Mouse (Mus musculus): ENCODE results near the gene Fam83f. TPM values are rescaled to one million over a fixed set of nuclear protein-coding genes. Genes with fewer than 3 reads are reported as not detected.

Fam83f gene
- polyA plus RNA-seq, 1 experiment from 2014 or later = 0.60 TPM

DNA sequence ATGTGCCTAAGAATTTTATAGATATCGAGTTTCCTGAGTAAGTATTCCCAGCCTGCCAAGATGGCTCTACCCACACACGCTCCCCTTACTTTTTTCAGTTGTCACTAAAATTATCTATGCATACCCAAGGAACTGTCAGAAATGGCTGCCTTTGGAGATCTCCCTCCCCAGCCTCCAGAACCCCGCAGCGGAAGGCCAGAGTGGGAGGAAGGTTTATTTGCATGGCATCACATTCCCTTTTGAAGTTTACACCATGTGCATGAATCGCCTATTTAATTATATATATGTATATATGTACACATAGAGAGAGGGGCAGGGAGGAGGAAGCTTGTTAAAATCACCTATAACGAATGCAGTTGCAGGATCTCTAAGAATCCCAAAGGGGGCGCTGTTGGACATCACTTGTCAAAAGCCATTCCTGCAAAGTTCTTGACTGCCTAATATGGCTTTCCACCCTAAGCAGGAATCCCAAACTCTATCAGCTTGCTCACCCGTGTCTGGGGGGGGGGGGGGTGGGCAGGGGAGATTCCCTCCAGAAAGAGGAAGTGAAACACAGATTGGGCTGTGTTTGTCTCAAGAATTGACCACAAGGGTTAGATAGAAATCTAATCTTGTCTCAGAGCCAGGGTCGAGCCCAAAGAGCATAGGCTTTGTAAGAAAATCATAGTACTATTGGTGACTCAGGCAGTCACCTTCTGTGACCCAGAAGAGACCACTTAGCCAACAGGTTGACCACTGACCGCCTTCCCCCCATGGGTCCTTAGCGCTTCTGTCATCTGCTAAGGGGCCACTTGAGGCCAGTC lies 37.1 kb upstream of the Fam83f start:
- Histone ChIP-seq H3K4me1 (ENCODE audit: control insufficient read depth, insufficient read depth, low read length) (no peaks in the 10 kb centered on the region), H3K36me3 (ENCODE audit: control insufficient read depth, insufficient read depth, low read length) (no peaks in the 10 kb centered on the region), H3K27ac (replicated peaks; ENCODE audit: low read depth, low read length) (no peak overlapping the region), H3K4me3 (ENCODE audit: low read depth, low read length) (no peak overlapping the region), H3K4me2 (ENCODE audit: low read depth, severe bottlenecking) (no peak overlapping the region), H3K9me3 (ENCODE audit: control insufficient read depth, low read length) (no peaks in the 10 kb centered on the region), H3K9ac (ENCODE audit: low read length) (no peak overlapping the region), H3K27me3 (ENCODE audit: control insufficient read depth, insufficient read depth, low read length) (no peaks in the 10 kb centered on the region)
- 60% methylated on average over 11 of the region's 11 CpGs for WGBS
- DNase-seq (ENCODE audit: low spot score) = no peak
- no peak for ATAC-seq (ENCODE audit: insufficient number of reproducible peaks, low FRiP score, low TSS enrichment, low read depth)

DNA sequence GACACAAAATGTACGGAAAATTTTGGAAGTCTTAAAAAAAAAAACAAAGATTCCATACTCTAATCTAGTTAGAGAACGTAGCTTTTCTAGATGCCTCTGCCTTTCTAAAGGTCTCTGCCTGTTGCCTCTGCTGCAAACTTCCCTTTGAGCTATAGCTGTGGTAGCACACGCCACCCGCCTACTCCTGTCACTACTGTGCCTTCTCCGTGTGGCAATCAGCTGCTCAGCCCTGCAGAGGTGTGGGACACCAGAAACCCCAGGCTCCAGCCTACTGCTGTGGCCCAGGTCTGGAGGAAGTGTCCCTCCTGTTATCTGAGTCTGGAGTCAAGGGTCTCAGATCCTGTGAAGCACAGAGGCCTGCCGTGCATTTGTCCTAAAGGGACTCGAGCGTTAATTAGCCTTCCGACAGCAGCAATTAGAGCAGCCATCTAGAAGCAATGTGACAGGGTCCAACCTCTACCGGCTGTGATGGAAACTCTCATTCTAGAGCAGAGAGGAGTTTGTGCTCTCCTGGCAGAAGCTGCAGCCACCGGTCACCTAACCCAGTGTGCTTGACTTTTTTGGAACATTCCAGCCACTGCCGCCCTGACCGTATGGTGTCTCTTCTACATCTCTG lies 34.8 kb upstream of the Fam83f start:
- no peaks in the 10 kb centered on the region for H3K9me3 ChIP-seq (ENCODE audit: control insufficient read depth, low read length)
- ATAC-seq (ENCODE audit: insufficient number of reproducible peaks, low FRiP score, low TSS enrichment, low read depth) = no peak
- no peak overlapping the region for H3K4me3 ChIP-seq (ENCODE audit: low read depth, low read length)
- 40% methylated on average over 13 of the region's 13 CpGs for WGBS
- no peak overlapping the region for H3K27ac ChIP-seq (replicated peaks; ENCODE audit: low read depth, low read length)
- no peaks in the 10 kb centered on the region for H3K36me3 ChIP-seq (ENCODE audit: control insufficient read depth, insufficient read depth, low read length)
- H3K9ac ChIP-seq (ENCODE audit: low read length) = no peak overlapping the region
- no peaks in the 10 kb centered on the region for H3K4me1 ChIP-seq (ENCODE audit: control insufficient read depth, insufficient read depth, low read length)
- DNase-seq (ENCODE audit: low spot score) = no peak
- H3K4me2 ChIP-seq (ENCODE audit: low read depth, severe bottlenecking) = no peak overlapping the region
- no peaks in the 10 kb centered on the region for H3K27me3 ChIP-seq (ENCODE audit: control insufficient read depth, insufficient read depth, low read length)

DNA sequence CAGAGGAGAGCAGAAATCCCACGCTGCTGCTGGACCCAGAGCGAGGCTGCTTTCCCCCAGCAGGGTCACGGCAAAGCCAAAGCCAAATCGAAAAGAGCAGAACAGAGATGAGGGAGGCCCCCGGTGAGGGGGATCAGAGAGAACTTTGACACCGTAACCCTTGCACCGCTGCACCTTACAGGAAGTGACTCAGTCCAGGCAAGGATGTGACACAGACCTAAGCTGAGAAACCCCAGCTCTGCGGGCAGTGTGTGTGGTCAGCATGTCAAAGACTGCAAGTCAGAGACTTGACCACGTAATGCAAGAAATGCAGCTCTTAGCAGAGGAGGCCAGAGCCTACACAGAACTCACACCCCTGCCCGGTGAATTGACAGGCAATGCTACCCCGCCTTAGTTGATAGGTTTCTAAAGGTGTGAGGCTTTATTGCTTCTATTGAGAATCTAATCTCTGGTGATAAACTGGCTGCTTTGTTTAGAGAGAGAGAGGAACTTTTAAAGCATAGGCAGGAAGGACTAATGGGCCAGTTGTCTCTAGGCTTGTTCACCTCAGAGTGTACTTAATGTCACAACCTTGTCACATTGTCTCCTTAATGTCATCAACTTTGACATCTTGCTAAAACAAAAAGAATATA lies 32.5 kb upstream of the Fam83f start:
- H3K4me3 ChIP-seq (ENCODE audit: low read depth, low read length) = no peak overlapping the region
- H3K9me3 ChIP-seq (ENCODE audit: control insufficient read depth, low read length) = no peaks in the 10 kb centered on the region
- no peak overlapping the region for H3K4me2 ChIP-seq (ENCODE audit: low read depth, severe bottlenecking)
- H3K36me3 ChIP-seq (ENCODE audit: control insufficient read depth, insufficient read depth, low read length) = no peaks in the 10 kb centered on the region
- H3K9ac ChIP-seq (ENCODE audit: low read length) = no peak overlapping the region
- H3K27ac ChIP-seq (replicated peaks; ENCODE audit: low read depth, low read length) = no peak overlapping the region
- WGBS = 39% methylated on average over 11 of the region's 11 CpGs
- DNase-seq (ENCODE audit: low spot score) (no peak), ATAC-seq (ENCODE audit: insufficient number of reproducible peaks, low FRiP score, low TSS enrichment, low read depth) (no peak)
- no peaks in the 10 kb centered on the region for H3K27me3 ChIP-seq (ENCODE audit: control insufficient read depth, insufficient read depth, low read length)
- no peaks in the 10 kb centered on the region for H3K4me1 ChIP-seq (ENCODE audit: control insufficient read depth, insufficient read depth, low read length)

DNA sequence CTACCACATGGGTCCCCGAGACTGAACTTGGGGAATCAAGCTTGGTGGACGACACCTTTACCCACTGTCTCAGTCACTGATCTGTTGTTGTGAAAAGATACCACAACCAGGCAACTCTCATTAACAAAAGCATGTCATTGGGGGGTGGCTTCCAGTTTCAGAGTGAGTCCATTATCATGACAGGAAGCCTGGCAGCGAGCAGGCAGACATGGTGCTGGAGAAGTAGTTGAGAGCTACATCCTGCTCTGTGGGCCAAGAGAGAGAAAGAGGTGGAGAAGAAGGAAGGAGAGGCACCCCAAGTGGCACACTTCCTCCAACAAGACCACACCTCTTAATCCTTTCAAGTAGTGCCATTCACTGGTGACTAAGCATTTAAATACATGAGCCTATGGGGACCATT lies 31.8 kb upstream of the Fam83f start:
- 85% methylated on average over 3 of the region's 3 CpGs for WGBS
- no peaks in the 10 kb centered on the region for H3K27me3 ChIP-seq (ENCODE audit: control insufficient read depth, insufficient read depth, low read length)

DNA sequence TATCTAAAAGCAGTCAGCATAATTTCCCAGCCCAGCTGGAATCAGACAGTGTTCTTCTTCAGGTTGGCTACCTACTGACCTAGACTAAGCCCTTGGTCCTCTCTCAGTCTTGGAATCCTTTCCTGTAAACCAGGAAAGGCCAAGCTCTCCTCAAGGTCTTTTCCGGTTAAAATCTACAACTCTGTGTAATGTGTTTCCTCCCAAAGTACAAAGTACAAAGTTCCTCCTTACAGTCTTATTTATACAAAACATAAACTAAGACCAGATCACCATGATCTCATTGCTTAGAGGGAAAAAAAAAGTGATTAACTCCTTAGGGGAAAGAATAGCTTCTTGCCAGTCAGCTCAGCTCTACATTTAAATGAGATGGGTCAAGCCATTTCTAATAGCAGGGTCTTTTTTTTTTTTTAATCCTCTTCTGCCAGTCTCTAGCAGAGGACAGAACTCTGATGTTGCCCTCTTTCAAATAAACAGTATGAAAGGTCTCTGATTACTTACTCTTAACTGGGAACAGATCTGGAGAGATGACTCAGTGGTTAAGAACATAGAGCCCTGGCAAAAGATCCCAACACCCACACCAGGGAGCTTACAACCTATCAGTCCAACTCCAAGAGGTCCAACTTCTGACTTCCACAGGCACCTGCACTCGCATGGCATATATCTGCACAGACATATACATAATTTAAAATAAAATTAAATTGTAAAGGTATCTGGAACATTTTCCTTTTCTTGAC lies 29.8 kb upstream of the Fam83f start:
- 87% methylated on average over 2 of the region's 2 CpGs for WGBS
- Histone ChIP-seq H3K36me3 (ENCODE audit: control insufficient read depth, insufficient read depth, low read length) (no peaks in the 10 kb centered on the region), H3K4me1 (ENCODE audit: control insufficient read depth, insufficient read depth, low read length) (no peaks in the 10 kb centered on the region), H3K27me3 (ENCODE audit: control insufficient read depth, insufficient read depth, low read length) (no peaks in the 10 kb centered on the region), H3K4me2 (ENCODE audit: low read depth, severe bottlenecking) (no peak overlapping the region), H3K27ac (replicated peaks; ENCODE audit: low read depth, low read length) (no peak overlapping the region), H3K4me3 (ENCODE audit: low read depth, low read length) (no peak overlapping the region), H3K9ac (ENCODE audit: low read length) (no peak overlapping the region), H3K9me3 (ENCODE audit: control insufficient read depth, low read length) (no peaks in the 10 kb centered on the region)
- DNase-seq (ENCODE audit: low spot score) = no peak
- no peak for ATAC-seq (ENCODE audit: insufficient number of reproducible peaks, low FRiP score, low TSS enrichment, low read depth)

More for the DNA sequence above, 31.8 kb upstream of the Fam83f start:
- Histone ChIP-seq H3K36me3 (ENCODE audit: control insufficient read depth, insufficient read depth, low read length) (no peaks in the 10 kb centered on the region), H3K9me3 (ENCODE audit: control insufficient read depth, low read length) (no peaks in the 10 kb centered on the region), H3K4me3 (ENCODE audit: low read depth, low read length) (no peak overlapping the region), H3K4me2 (ENCODE audit: low read depth, severe bottlenecking) (no peak overlapping the region), H3K27ac (replicated peaks; ENCODE audit: low read depth, low read length) (no peak overlapping the region), H3K9ac (ENCODE audit: low read length) (no peak overlapping the region), H3K4me1 (ENCODE audit: control insufficient read depth, insufficient read depth, low read length) (no peaks in the 10 kb centered on the region)
- ATAC-seq (ENCODE audit: insufficient number of reproducible peaks, low FRiP score, low TSS enrichment, low read depth) (no peak), DNase-seq (ENCODE audit: low spot score) (no peak)

DNA sequence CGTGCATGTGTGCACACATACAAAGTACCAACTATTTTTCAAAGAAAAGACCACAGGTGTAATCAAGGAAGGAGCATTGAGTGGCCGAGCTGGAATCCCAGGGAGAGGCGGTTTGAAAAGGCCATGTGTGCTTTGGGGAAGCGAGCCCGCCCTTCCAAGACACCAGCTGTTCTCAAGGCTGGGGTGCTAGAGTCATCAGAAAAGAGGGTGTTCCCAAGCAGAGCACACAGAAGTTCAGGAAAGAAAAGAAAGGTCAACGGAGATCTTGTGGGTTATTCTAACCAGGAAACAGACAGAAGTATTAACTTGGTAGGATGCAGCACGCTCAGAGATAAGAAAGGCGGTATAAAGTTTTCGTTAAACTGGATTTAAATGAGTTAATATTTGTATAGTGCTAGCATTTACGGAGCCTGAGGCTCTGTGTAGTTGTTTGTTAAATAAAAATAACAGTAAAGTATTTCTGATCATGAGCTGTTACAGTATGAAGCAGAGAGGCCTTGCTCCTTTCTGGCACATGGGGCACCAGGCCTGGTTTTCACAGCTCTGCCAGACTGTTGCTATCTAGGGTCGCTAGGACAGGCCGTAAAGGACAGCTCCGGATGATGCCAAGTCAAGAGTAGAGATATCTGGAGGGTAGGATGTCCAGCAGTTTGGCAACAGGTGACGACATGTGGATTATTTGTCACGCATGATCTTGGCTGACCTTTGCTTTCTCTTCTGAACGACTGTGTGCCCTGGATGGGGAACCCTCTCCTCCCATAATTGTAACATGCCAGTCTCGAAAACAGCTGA lies 26.4 kb upstream of the Fam83f start:
- H3K9ac ChIP-seq (ENCODE audit: low read length) = no peak overlapping the region
- no peak overlapping the region for H3K27ac ChIP-seq (replicated peaks; ENCODE audit: low read depth, low read length)
- ATAC-seq (ENCODE audit: insufficient number of reproducible peaks, low FRiP score, low TSS enrichment, low read depth) (no peak), DNase-seq (ENCODE audit: low spot score) (no peak)
- no peaks in the 10 kb centered on the region for H3K27me3 ChIP-seq (ENCODE audit: control insufficient read depth, insufficient read depth, low read length)
- H3K4me1 ChIP-seq (ENCODE audit: control insufficient read depth, insufficient read depth, low read length) = no peaks in the 10 kb centered on the region
- H3K4me3 ChIP-seq (ENCODE audit: low read depth, low read length) = no peak overlapping the region
- 85% methylated on average over 17 of the region's 17 CpGs for WGBS
- H3K4me2 ChIP-seq (ENCODE audit: low read depth, severe bottlenecking) = no peak overlapping the region
- H3K36me3 ChIP-seq (ENCODE audit: control insufficient read depth, insufficient read depth, low read length) = no peaks in the 10 kb centered on the region
- H3K9me3 ChIP-seq (ENCODE audit: control insufficient read depth, low read length) = no peaks in the 10 kb centered on the region

DNA sequence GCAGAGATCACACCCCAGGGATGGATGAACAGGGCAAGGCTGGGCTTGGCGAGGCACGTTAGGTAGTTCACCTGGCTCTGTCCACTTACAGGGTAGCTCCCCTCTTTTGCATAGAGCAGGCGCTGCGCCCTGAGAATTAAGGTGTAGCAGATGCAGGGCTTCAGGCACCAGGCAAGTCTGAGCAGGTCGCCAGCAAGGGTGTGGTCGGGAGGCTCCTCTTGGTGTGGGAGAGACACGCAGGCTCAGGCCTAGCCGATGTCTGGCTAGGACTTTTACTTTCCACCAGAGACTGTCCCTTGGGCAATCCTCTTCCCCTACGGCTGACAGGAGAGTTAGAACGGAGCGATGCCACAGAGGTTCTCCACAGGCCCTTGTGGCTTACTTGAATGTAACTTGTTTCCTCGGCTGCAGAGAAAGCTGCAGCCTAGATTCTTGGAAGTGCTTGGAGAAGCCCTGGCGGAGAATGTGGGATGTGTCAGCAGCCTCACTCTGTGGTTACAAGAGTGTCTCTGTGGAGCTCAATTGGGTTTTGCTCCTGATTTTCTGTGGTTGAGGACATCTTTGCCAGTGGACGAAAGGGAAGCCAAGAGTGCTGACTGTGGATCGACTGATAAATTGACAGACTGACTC lies 22.6 kb upstream of the Fam83f start:
- no peaks in the 10 kb centered on the region for H3K4me1 ChIP-seq (ENCODE audit: control insufficient read depth, insufficient read depth, low read length)
- peak; percentile 28 for DNase-seq (ENCODE audit: low spot score)
- no peaks in the 10 kb centered on the region for H3K27me3 ChIP-seq (ENCODE audit: control insufficient read depth, insufficient read depth, low read length)
- no peak overlapping the region for H3K4me3 ChIP-seq (ENCODE audit: low read depth, low read length)
- H3K4me2 ChIP-seq (ENCODE audit: low read depth, severe bottlenecking) = no peak overlapping the region
- H3K27ac ChIP-seq (replicated peaks; ENCODE audit: low read depth, low read length) = no peak overlapping the region
- no peaks in the 10 kb centered on the region for H3K9me3 ChIP-seq (ENCODE audit: control insufficient read depth, low read length)
- WGBS = 72% methylated on average over 15 of the region's 15 CpGs
- no peak overlapping the region for H3K9ac ChIP-seq (ENCODE audit: low read length)
- no peak for ATAC-seq (ENCODE audit: insufficient number of reproducible peaks, low FRiP score, low TSS enrichment, low read depth)
- no peaks in the 10 kb centered on the region for H3K36me3 ChIP-seq (ENCODE audit: control insufficient read depth, insufficient read depth, low read length)
